11 mouse cellular contexts compared by ENCODE assay signal in the genomic region with DNA sequence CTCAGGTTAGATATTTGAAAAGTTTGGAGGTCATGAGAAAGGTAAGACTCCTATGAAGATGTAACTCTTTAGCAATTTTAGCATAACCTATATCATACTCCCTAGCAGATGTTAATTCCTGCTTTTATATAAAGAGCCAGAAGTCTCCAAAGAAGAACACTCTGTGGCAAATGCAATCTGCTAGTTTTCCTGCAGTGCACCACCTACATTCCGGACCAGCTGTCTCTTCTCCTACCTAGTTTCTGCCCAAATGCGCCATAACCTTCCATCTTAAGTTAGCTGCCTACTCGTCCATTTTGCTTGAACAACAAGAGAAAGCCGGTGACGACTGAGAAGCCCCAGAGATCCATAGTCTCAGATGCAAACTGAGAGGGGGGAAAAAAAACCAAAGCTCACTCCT.
"Had no signal": no experiment of that assay in that cellular context is flagged by ENCODE, and none has a peak within 500 bp of the region (broad histone marks: within the 10 kb centered on the region; RNA-seq: fewer than 3 reads in every experiment).

No protein-coding gene starts in this region.

- ATAC-seq: liver, postnatal 0 days; lung, postnatal 0 days; midbrain, embryonic 13.5 days; midbrain, embryonic 15.5 days had no signal

- DNase-seq: liver, embryonic 13.5 days; liver, postnatal 0 days; lung, adult 2 months; lung, postnatal 14 days; lung, postnatal 36 days; thymus, adult 18-20 months; thymus, postnatal 14 days; thymus, postnatal 36 days had no signal
